Mouse (Mus musculus) intestine, postnatal 0 days (tissue): ENCODE data around the gene Rnf224. TPM values are rescaled to one million over a fixed set of nuclear protein-coding genes. Genes with fewer than 3 reads are reported as not detected.

Source experiments
- ATAC-seq: fragments of 200-750 bp; cut with Nextera tagmentation; 2 replicates; pipeline ENCODE4 v1.8.0; 2017; ENCODE audit warnings: mild to moderate bottlenecking, moderate TSS enrichment, moderate library complexity
- H3K27ac ChIP-seq: fragments of 300-500 bp; sonication (generic); 2 replicates; pipeline ENCODE4 v1.5.1; 2014; ENCODE audit warnings: mild to moderate bottlenecking, low read depth, low read length, moderate library complexity
- H3K27me3 ChIP-seq: fragments of 300-500 bp; sonication (generic); replicated peaks from 2 replicates; pipeline ENCODE4 v1.6.1; 2014; ENCODE audit warnings: low read length, mixed read lengths; ENCODE audit not compliant: control insufficient read depth, insufficient read depth
- H3K36me3 ChIP-seq: fragments of 300-500 bp; sonication (generic); 2 replicates; pipeline ENCODE4 v1.6.1; 2014; ENCODE audit warnings: mild to moderate bottlenecking, moderate library complexity; ENCODE audit not compliant: control insufficient read depth, insufficient read depth
- H3K4me1 ChIP-seq: fragments of 300-500 bp; sonication (generic); replicated peaks from 2 replicates; pipeline ENCODE4 v1.6.1; 2014; ENCODE audit warnings: antibody characterized with exemption, low read length, mixed read lengths; ENCODE audit not compliant: control insufficient read depth, insufficient read depth
- H3K4me2 ChIP-seq: fragments of 300-500 bp; sonication (generic); replicated peaks from 2 replicates; pipeline ENCODE4 v1.6.1; 2014; ENCODE audit warnings: low read depth, mild to moderate bottlenecking, moderate library complexity
- H3K4me3 ChIP-seq: fragments of 300-500 bp; sonication (generic); 2 replicates; pipeline ENCODE4 v1.5.1; 2014; ENCODE audit warnings: low read depth, low read length
- H3K9ac ChIP-seq: fragments of 300-500 bp; sonication (generic); 2 replicates; pipeline ENCODE4 v1.6.1; 2014; ENCODE audit warnings: mild to moderate bottlenecking, low read depth, low read length
- H3K9me3 ChIP-seq: fragments of 300-500 bp; sonication (generic); 2 replicates; pipeline ENCODE4 v1.6.1; 2016; ENCODE audit warnings: mixed run types; ENCODE audit not compliant: control insufficient read depth
- CTCF ChIP-seq: sonication (generic); IDR thresholded peaks from 2 replicates; pipeline ENCODE4 v1.5.1; 2016; ENCODE audit warnings: low read depth, mild to moderate bottlenecking, control low read depth, antibody characterized with exemption, moderate library complexity
- WGBS: fragments of 180-500 bp; shearing (Covaris S2); extraction: QIAGEN DNeasy Blood & Tissue Kit; methylation state at CpG from one replicate; pipeline ENCODE4 v1.1.7; 2014; 5-methylcytosine and 5-hydroxymethylcytosine counted together
- polyA plus RNA-seq: library from polyadenylated mRNA; unstranded; fragments of >200 nt; fragmentation: Nextera tagmentation; extraction: Ambion mirVana; gene quantifications from 2 replicates; pipeline ENCODE4 v1.2.1, GENCODE M21; 2015

The Rnf224 gene
- polyA plus RNA-seq, 1 experiment from 2014 or later, result 0.09 TPM

DNA sequence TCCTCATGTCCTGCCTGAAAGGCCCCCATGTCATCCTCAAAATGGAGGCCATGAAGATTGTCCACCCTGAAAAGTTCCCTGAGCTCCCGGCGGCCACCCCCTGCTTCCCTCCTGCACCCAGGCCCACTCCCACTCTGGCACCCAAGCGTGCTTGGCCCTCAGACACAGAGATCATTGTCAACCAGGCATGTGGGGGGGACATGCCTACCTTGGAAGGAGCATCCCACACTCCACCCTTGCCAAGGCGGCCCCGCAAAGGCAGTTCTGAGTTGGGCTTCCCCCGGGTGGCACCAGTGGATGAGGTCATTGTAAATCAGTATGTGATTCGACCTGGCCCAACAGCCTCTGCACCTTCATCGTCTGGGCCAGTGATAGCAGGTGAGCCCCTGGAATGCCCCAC lies 6.8 kb upstream of the Rnf224 start:
- Histone ChIP-seq H3K4me2 (peak overlapping the region; percentile 93), H3K9ac (no peak overlapping the region), H3K27ac (0 out of 2 replicates have a peak overlapping the region, but pooled peaks have one; percentile 74), H3K36me3 (peaks cover 12% of the 10 kb centered on the region; the same call in 1 of the 2 replicates), H3K27me3 (0 out of 2 replicates have a peak, but pooled peaks cover 3% of the 10 kb centered on the region), H3K4me3 (no peak overlapping the region), H3K9me3 (no peaks in the 10 kb centered on the region), H3K4me1 (peaks cover 9% of the 10 kb centered on the region; the same call in 1 of the 2 replicates)
- no peak for TF ChIP-seq CTCF
- ATAC-seq, result no peak
- WGBS, result 79% methylated on average over 8 of the region's 8 CpGs

DNA sequence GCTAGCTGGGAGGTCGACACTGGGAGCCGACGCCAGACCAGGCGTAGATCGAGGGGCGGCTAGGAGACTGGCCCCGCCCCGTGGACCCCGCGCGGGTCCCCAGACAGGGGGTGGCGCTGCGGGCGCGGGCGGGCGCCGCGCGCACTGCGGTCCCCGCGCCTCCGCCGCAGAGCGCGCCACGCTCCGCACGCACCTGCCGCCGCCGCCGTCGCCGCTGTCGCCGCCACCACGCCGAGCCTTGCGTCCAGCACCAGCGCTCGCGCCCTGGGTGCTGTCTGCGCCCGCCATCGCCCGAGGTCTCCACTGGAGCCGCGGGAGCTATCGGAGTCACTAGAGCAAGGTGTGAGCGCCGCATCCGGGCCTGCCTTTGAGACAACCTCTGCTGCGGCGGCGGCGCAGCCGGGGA lies 5.5 kb upstream of the Rnf224 start, which contains the start of the genes Rnf208 and Cysrt1:
Gene Rnf208 (plus strand): TSS at position 155 of the 406 bp plus-strand sequence.
Gene Cysrt1 (minus strand): TSS at position 352 of the 406 bp plus-strand sequence.
- Histone ChIP-seq H3K4me2 (peak within 1 kb of the TSS; percentile 93), H3K27me3 (0 out of 2 replicates have a peak, but pooled peaks cover 3% of the 10 kb centered on the region), H3K27ac (peak within 1 kb of the TSS; percentile 74), H3K9ac (peak within 1 kb of the TSS; percentile 75), H3K36me3 (peaks cover under 1% of the 10 kb centered on the region; the same call in 1 of the 2 replicates), H3K4me3 (peak within 1 kb of the TSS; percentile 49), H3K9me3 (no peaks in the 10 kb centered on the region), H3K4me1 (peaks cover 9% of the 10 kb centered on the region; the same call in 1 of the 2 replicates)
- under 1% methylated on average over 50 of the region's 59 CpGs for WGBS
- no peak for ATAC-seq
- TF ChIP-seq CTCF, result no peak

DNA sequence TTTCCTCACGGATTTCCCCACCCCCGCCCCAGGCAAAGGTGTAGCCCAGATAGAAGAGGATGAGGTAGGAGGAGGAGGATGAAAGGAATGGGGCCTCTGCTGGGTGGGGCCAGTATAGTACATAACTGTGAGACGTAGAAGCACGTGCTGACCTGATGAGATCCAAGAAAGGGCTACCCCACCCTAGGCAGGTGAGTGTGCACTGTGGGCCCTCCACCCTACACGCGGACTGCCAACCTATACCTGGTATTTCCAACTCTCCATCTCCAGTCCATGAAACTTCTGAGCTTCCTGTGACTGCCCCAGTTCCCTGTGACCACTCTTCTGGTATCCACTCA lies 4.8 kb upstream of the Rnf224 start:
- peaks cover 9% of the 10 kb centered on the region; the same call in 1 of the 2 replicates for H3K4me1 ChIP-seq
- peak; percentile 67 for ATAC-seq
- 0 out of 2 replicates have a peak, but pooled peaks cover 3% of the 10 kb centered on the region for H3K27me3 ChIP-seq
- no peaks in the 10 kb centered on the region for H3K9me3 ChIP-seq
- no peaks in the 10 kb centered on the region; the same call in 1 of the 2 replicates for H3K36me3 ChIP-seq
- TF ChIP-seq CTCF, result no peak
- peak overlapping the region; percentile 93 for H3K4me2 ChIP-seq
- 10% methylated on average over 6 of the region's 6 CpGs for WGBS
- H3K27ac ChIP-seq, result peak overlapping the region; percentile 74
- H3K4me3 ChIP-seq, result peak overlapping the region; percentile 49; the same call in 1 of the 2 replicates
- H3K9ac ChIP-seq, result no peak overlapping the region

DNA sequence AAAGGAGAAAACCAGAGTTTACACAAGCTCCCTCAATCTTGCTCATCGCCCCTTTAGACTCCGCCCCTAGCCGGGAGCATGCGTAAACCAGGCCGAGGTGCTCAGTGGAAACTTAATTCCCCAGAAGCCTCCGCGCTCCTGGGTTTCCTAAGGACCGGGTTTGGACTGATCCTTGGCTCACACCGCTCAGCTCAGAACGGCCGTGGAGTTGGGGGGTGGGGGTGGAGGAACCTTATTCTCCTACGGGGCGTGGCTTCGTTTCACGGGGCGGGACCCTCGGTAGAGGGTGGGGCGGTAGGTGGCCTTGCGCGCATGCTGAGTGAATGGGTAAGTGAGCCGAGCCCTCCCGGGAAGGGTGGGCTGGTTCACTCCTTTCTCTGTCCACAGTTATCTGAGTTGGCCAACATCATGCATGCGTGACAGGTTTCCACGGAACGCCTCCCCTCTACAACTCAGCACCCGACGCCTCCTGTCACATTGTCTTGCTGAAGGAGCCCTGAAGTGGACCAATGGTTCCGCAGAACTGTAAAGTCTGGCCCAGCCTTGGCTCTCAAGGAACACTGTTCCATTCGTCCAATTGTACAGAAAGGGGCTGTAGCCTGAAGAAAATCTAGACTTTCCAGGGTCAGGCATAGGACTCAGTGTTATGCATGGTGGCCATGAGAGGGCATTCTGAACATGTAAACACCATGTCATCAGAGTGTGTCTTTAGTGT lies 4.3 kb upstream of the Rnf224 start:
- peak; percentile 61 for ATAC-seq
- TF ChIP-seq CTCF, result no peak
- Histone ChIP-seq H3K4me1 (peaks cover 9% of the 10 kb centered on the region), H3K4me3 (peak overlapping the region; percentile 49), H3K9ac (peak overlapping the region; percentile 13; the same call in 1 of the 2 replicates), H3K36me3 (no peaks in the 10 kb centered on the region; the same call in 1 of the 2 replicates), H3K27me3 (0 out of 2 replicates have a peak, but pooled peaks cover 3% of the 10 kb centered on the region), H3K4me2 (peak overlapping the region; percentile 93), H3K9me3 (no peaks in the 10 kb centered on the region), H3K27ac (peak overlapping the region; percentile 55)
- under 1% methylated on average over 29 of the region's 29 CpGs for WGBS

DNA sequence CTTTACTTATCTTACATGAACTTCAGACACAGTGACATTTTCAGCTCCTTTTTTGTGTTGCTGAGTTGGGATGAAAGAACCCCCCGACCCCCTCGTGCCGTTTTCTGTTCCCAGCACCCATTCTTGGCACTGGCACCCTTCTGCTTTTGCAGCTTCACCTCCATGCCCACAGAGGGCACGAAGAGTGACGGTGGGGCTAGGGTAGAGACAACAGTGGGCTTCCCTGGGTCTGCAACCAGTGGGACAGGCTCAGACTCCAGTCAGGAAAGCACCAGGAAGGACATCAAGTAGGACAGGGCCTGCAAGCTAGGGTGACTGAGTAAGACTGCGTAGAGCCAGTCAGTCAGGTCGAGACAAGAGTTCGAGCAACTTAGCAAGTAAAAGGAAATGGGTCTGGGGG lies 3.7 kb upstream of the Rnf224 start:
- no peak for TF ChIP-seq CTCF
- peak overlapping the region; percentile 55 for H3K27ac ChIP-seq
- ATAC-seq, result no peak
- H3K4me1 ChIP-seq, result peaks cover 12% of the 10 kb centered on the region
- peak overlapping the region; percentile 93 for H3K4me2 ChIP-seq
- H3K4me3 ChIP-seq, result no peak overlapping the region
- H3K9ac ChIP-seq, result peak overlapping the region; percentile 13; the same call in 1 of the 2 replicates
- H3K9me3 ChIP-seq, result no peaks in the 10 kb centered on the region
- 0 out of 2 replicates have a peak, but pooled peaks cover 3% of the 10 kb centered on the region for H3K27me3 ChIP-seq
- H3K36me3 ChIP-seq, result no peaks in the 10 kb centered on the region
- 53% methylated on average over 8 of the region's 8 CpGs for WGBS

DNA sequence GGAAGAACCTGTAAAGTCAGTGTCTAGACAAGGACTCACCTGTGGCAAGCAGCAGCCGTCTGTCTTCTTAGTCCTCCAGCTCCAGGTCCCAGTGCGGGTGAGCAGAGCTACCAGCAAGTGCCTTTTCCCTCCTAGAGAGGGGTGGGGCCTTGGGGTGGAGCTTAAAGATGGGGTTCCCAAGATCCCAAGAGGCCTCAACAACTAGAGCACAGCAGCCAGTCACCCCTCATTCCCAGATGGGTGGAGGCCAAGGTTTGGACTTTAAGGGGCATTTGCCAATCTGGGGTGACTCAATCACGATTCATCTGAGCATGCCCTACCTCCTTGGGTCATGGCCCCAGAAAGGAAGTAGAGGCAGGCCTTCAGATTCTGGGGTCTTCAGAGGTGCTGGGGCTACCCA lies 3.2 kb upstream of the Rnf224 start:
- no peak overlapping the region for H3K27ac ChIP-seq
- ATAC-seq, result no peak
- H3K9ac ChIP-seq, result no peak overlapping the region
- H3K4me1 ChIP-seq, result peaks cover 15% of the 10 kb centered on the region
- no peak for TF ChIP-seq CTCF
- peak overlapping the region; percentile 30 for H3K4me2 ChIP-seq
- H3K27me3 ChIP-seq, result 0 out of 2 replicates have a peak, but pooled peaks cover 3% of the 10 kb centered on the region
- 60% methylated on average over 3 of the region's 3 CpGs for WGBS
- no peaks in the 10 kb centered on the region for H3K9me3 ChIP-seq
- no peak overlapping the region for H3K4me3 ChIP-seq
- H3K36me3 ChIP-seq, result no peaks in the 10 kb centered on the region
